Mouse (Mus musculus) T-cell, adult 2 months (primary cell): Measurements from ENCODE around the gene I830077J02Rik.

Source experiments
- DNase-seq: peaks from one replicate; pipeline ENCODE4 v3.0.0; 2022; ENCODE audit warnings: low spot score

I830077J02Rik gene

DNA sequence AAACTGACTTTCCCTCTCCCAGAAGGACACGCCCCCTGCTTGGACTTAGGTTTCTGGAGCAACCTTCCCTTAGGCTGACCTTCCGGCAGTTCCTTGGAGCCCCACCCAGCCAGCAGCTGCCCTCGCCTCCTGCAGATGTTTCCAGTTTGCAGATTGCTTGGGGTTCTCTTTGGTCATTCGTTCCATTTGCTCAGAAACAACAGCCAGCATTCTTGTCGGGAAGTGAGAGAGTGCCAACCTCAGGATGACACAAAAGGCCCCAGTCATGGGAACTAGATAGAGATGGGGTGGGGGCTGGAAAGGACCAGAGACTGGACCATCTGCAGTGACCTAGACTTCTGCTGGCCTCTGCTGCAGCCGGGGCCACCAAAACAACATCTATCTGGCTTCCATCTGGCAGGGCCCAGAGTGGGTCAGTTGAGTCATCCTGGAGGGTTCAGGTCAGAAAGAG, 38.5 kb downstream of the I830077J02Rik start:
- DNase-seq: no peak

DNA sequence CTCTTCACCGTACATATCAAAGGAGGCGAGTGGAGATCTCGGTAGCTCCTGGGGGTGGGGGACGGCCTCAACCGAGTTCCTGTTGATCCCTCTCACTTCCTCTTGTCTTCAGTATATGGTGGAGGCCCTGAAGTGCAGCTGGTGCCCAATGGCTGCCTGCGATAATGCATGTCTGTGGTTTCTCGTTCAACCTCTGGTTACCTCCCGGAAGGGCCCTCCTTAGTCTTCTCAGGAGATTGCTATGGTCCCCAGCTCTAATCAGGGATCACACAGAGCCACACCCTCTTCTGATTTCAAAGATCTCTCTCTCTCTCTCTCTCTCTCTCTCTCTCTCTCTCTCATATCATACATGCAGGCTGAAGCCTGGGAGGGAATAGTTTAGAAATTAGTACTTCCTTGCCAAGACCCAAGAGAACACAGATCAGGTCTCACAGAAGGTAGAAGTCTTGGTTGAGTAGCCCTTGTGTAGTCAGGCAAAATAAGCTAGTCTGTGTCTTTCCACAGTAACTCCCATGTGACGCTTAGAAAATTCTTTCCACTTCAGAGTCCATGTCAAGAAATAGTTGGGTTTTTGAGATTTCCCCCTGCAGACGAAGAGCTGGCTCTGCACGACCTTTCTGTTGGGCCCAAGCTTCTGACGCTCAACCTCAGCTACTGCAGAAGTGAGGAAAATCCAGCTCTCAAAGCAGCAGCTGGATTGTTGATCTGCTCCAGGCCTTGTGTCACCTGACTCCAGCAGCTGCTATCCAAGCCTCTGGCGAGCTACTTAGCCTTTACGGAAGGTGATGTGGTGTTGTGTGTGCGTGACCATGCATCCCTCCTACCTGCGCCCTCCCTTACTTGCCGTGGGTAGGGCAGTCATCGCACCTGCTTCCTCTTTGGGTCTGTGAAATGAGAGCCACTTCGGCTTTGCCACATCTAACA, 39.6 kb downstream of the I830077J02Rik start:
- peak; percentile 85 for DNase-seq

DNA sequence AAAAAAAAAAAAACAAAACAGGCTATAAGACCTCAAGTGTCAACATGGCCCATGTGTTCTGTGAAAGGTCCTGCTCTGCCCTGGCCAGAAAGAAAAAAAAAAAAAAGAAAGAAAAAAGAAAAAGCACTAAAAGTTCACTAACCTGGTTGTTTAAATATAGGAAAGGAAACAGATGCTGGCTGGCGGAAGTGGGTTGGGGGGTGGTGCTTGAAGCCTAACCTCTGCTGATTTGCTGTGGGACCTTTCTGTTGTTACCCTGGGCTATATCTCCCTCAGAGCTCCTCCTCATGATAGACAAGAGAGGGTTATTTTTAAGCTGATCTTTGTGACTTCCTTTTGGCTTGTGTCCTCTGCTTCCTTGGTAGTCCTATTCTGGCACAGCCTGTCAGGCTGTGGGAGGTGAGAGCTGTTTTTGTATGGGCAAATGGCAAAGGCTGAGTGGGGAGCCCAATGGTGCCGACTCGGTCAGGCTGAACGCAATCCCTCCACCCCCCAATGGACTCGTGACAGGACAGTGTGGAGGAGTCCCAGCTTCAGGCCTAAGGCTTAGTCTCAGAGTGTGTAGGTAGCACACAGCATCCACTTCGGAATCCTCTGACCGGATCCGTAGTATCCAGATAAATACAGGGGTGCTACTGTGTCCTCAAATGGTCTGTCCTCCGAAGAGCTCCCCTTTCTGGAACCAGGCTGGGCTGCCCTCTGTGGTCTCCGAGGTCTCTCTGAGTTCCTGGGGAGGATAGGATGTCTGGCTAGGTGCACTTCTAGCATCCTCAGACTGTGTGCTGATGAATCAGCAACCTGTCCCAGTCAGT, 40.5 kb downstream of the I830077J02Rik start:
- peak; percentile 86 for DNase-seq

DNA sequence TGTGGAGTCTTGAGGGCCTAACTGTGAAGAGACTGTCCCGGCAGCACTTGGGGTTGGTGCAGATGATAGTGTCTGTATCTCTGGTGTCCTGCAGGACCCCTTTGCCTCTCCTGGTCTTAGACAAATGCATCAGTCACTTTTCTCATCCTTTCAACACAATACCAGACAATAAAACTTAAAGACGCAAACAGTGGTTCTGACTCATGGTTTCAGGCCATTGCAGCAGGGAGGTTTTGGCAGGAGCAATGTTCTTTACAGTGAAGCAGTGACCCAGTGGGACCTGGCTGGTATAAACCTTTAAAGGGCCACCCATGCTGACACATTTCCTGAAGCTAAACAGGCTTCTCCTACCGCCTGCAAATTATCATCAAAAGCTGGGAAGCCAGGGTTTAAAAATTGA, 41.3 kb downstream of the I830077J02Rik start:
- no peak for DNase-seq

DNA sequence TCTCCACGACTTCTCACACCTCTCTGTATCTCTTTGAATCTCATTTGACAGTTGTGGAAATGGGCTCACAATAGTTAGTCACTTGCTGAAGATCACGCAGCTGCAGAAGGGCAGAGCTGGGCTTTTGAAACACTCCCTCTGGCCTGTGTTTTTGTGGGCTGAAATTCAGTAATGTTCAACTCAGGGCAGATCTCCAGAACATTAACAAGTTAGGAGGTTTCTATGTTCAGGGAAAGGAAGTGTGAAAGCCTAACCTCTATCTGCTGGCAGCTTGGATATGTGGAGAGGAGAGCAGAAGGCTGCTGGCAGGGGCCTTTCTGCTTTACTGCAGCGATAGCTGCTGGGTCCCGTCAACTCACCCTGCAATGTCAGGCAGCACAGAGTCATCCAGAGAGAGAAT, 42.2 kb downstream of the I830077J02Rik start:
- DNase-seq: no peak

DNA sequence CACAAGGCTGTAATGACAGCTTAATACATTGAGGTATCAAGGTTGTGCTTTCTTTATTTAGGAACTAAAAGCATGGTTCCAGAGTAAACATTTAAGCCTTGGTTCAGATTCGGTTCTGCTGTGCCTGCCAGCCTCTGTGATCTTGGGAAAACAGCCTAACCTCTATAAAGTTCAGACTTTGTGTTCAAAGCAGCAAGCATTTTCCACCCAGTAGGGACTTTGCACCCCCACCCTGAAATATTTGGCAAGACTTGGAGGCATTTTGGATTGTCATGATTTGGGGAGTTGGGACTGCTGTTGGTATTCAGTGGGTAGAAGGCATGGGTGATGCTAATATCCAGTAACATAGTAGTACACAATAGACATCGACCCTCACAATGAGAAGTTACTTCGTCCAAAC, 43.5 kb downstream of the I830077J02Rik start:
- DNase-seq: no peak

DNA sequence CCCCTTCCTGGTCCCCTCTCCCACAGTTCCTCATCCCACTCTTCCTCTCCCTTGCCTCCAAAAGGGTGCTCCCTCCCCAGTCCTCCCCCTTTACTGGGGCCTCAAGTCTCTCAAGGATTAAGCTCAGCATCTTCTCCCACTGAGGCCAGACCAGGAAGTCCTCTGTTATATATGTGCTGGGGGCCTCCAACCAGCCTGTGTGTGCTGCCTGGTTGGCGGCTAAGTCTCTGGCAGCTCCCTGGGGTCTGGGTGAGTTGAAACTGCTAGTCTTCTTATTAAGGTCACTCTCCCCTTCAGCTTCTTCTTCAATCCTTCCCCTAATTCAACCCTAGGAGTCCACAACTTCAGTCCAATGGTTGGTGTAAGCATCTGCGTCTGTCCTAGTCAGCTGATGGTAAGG, 49.4 kb downstream of the I830077J02Rik start:
- DNase-seq: no peak

DNA sequence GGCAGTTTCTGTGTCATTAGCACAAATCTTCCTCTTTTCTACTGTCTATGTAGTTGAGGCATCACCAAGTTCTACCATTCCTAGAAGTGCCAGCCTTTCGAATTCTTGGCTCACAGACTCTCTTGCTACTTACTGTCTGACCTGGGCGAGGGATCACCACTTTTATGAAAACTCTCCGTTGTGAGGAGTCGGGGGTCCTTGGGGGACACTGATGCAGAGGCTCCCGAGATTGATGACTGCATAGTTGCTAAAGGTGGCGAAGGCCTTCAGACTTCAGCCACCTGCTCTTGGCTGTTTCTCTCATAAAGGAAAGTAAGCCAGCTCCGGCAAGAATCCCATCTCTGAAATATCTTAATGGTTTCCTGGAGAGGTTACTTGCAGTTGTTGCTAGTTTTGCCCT, 50.4 kb downstream of the I830077J02Rik start:
- no peak for DNase-seq

DNA sequence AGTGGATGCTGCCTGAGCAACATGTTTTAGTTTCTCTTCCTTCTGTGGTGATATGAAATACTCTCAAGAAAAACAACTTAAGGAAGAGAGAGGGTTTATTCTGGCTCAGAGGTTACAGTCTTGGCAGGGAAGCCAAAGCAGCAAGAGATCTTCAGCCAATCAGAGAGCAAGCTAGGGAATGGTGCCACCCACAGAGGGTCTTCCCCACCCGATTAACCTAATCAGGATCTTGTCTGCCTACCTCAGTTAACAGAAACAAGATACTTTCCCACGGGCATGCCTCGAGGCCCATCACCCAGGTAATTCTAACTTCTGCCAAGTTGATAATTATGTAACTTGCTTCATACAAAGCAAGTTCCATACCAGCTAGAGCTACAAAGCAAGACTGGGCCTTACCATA, 52.0 kb downstream of the I830077J02Rik start:
- no peak for DNase-seq

DNA sequence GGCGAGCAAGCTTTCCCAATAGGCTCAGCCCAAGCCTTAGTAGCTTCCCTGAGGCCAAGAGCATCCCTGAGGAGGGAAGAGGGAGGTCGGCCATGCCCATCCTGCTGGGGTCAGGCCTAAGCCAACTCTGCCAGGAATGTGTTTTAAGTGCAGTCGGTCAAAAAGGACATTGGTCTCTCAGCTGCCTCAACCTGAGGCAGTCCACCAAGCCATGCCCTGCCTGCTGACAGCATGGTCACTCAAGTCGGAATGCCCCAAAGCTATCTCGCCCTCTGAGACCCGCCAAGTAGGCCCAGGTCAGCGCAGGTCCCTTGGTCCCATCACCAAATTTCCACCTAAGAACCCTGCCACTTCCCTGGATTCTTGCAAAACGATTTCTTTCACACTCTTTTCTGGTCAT, 53.7 kb downstream of the I830077J02Rik start:
- no peak for DNase-seq

DNA sequence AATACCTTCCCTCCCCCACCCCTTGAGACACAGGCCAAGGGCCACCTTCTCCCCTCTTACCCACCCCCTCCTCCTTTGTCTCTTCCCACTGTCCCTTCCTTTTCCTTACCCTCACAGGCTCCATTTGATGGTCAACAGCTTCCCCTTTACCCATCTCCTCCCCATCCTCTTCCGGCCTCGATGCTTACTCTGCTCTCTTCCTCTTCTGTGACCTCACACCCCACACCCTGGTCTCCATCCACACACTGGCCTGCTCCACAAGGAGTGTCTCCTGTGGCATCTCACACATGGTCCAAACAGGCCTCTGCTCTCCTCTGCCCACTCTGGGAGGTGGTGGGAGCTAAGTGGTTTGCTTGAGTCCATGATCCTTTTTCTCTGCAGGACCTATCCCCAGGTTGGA, 54.5 kb downstream of the I830077J02Rik start:
- no peak for DNase-seq

DNA sequence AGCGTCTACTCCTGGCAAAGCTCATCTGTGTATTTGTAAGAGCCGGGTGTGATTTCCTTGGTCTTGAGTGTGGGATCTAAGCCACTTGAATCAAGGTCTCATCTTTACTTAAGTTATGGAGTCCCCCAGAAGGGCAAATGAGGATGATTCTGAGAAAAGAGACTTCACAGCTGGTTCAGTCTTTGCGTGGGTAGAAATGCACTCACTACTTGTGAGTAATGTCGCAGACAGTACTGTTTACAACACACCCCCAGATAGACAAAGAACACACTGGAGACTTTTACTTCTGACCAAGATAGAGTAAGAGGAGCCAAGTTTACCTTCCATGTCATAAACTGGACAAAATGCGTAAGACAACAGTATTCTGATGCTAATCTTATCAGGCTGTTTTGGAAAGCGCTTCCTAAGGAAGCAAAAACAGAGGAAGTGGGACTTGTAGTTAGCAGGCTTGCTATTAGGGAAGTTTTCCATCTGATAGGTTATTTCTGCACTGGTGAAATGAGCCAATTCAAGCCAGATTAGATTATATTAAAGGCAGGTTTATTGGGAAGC, 55.1 kb downstream of the I830077J02Rik start:
- no peak for DNase-seq

DNA sequence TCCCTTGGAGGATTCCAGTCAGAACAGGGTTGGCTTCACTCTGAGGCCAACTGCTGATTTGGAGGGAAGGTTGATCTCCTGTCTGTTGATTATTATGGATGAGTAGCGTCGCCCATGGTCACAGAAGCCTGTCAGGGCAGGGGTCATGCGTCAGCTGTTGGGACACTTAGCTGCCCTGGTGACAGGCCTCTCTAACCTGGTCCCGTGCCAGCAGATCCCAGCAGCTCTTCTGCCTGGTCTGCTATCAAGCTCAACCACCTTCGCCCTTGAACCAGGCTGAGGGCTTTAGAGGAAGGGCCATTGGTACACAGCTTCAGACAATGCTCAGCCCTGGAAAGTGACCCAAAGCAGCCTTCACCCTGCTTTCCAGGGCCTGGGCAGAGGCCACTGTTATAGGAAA, 56.4 kb downstream of the I830077J02Rik start:
- DNase-seq: no peak
